27 mouse cellular contexts compared by ENCODE assay signal in genomic region chr2:160515621-160516020, GRCm38 (mm10).
"Had no signal": no experiment of that assay in that cellular context is flagged by ENCODE, and none has a peak within 500 bp of the region (broad histone marks: within the 10 kb centered on the region; RNA-seq: fewer than 3 reads in every experiment).

No protein-coding gene starts in this region.

- H3K9me3 ChIP-seq: heart, embryonic 13.5 days; heart, embryonic 15.5 days; hindbrain, embryonic 13.5 days; hindbrain, embryonic 15.5 days; kidney, embryonic 15.5 days; limb, embryonic 10.5 days; limb, embryonic 12.5 days; liver, embryonic 13.5 days had no signal

- H3K4me1 ChIP-seq: hindbrain, embryonic 15.5 days; limb, embryonic 10.5 days; limb, embryonic 12.5 days; liver, embryonic 13.5 days had no signal

- H3K27me3 ChIP-seq: kidney, embryonic 15.5 days had no signal

- H3K27ac ChIP-seq: heart, adult 2 months; heart, embryonic 13.5 days; heart, embryonic 15.5 days; hindbrain, embryonic 13.5 days; hindbrain, embryonic 15.5 days; hindbrain, postnatal 0 days; kidney, embryonic 15.5 days; kidney, postnatal 0 days; limb, embryonic 10.5 days; limb, embryonic 12.5 days; liver, embryonic 13.5 days had no signal

- ATAC-seq: hindbrain, postnatal 0 days; intestine, embryonic 16.5 days had no signal

- H3K36me3 ChIP-seq: heart, embryonic 13.5 days; heart, embryonic 15.5 days; hindbrain, embryonic 13.5 days; hindbrain, embryonic 15.5 days; kidney, embryonic 15.5 days; limb, embryonic 10.5 days; limb, embryonic 12.5 days; liver, embryonic 13.5 days had no signal

- H3K9ac ChIP-seq: heart, embryonic 13.5 days; heart, embryonic 15.5 days; hindbrain, embryonic 13.5 days; hindbrain, embryonic 15.5 days; kidney, embryonic 15.5 days; limb, embryonic 12.5 days; liver, embryonic 13.5 days had no signal

- DNase-seq: gastrocnemius, postnatal 14 days; gastrocnemius, postnatal 36 days; heart, adult 11 months; heart, adult 2 months; heart, postnatal 14 days; heart, postnatal 36 days; kidney, adult 11 months; kidney, adult 2 months; kidney, adult 9 months; kidney, postnatal 14 days; kidney, postnatal 36 days; layer of hippocampus, adult 9-11 months; layer of hippocampus, postnatal 36 days; liver; liver, embryonic 13.5 days had no signal

- H3K4me2 ChIP-seq: heart, embryonic 11.5 days; heart, embryonic 13.5 days; heart, embryonic 15.5 days; hindbrain, embryonic 13.5 days; hindbrain, embryonic 15.5 days; kidney, embryonic 15.5 days; limb, embryonic 12.5 days; liver, embryonic 11.5 days; liver, embryonic 13.5 days had no signal

- H3K4me3 ChIP-seq: heart, adult 2 months; heart, embryonic 13.5 days; heart, embryonic 15.5 days; hindbrain, embryonic 13.5 days; hindbrain, embryonic 15.5 days; kidney, embryonic 15.5 days; limb, embryonic 10.5 days; limb, embryonic 12.5 days; liver, embryonic 13.5 days had no signal
